Mouse (Mus musculus) gastrocnemius, adult 18-20 months (tissue): ENCODE data around the gene Atp2a3. TPM values are rescaled to one million over a fixed set of nuclear protein-coding genes. Genes with fewer than 3 reads are reported as not detected.

Experiments
- DNase-seq: peaks from one replicate; pipeline ENCODE4 v3.0.0; 2021; ENCODE audit warnings: low spot score
- microRNA-seq: library from miRNA; unstranded; fragments of <30 nt; microRNA quantifications from one replicate; pipeline ENCODE4 v1.2.0, GENCODE M21; 2021
- total RNA-seq, 2 experiments: library from RNA; stranded (reverse); gene quantifications; 2 replicates each; pipeline ENCODE4 v1.2.3; 2021

Gene Atp2a3
- total RNA-seq, 2 experiments from 2014 or later: 4.3 to 6.0 TPM

DNA sequence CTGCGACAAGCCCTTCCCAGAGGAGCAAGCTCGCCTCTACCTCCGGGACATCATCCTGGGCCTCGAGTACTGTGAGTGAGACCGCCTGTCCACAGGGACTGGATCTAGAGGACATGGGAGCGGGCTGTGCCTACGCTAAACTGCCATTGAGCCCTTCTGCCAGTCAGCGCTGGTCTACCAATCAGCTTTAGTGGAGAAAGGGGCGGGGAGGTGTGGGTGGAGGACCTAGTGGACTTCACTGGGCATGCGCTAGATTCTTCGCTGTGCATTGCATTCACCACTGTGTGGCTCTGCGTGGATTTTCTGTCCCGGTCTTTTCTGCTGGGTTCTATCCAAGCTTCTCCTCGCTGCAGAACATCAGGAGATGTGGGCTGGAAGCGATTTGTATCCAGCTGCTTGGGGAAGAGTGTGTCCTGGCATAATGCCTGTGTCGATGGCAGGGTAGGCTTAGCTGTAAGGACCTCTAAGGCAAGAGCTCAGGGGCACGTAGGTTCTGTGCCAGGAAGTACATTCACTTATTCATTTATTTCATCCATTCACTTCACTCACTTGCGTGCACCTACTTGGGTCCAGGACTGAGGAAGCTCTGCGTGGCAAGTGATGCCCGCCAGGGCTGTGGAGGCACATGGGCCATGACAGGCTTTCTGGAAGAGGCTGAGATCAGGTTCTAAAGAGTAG is 70.0 kb downstream of the Atp2a3 start:
- peak; percentile 88 for DNase-seq

- DNase-seq: no peak
These were observed 70.6 kb downstream of the Atp2a3 start for GRCm38 (mm10) chr11:73031536-73031935.

DNA sequence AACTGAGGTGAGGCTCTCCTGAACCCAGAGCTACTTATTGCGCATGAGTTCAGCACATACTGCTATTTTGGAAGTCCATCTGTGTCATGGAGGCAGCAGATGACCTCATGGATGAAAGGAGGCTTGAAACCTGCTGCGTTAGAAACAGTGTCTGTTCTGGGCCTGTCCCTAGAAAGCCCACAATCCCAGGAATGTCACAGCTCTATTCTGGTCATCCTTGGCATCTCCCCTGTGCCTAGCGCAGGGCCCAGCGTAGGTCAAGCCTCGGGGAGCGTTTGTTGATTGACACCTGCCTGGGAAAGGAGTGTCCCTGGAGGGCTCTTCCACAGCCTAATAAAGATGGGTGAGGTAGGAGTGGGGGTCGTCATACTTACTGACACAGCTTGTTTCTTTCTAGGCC is 75.1 kb downstream of the Atp2a3 start:
- DNase-seq: peak; percentile 52

DNA sequence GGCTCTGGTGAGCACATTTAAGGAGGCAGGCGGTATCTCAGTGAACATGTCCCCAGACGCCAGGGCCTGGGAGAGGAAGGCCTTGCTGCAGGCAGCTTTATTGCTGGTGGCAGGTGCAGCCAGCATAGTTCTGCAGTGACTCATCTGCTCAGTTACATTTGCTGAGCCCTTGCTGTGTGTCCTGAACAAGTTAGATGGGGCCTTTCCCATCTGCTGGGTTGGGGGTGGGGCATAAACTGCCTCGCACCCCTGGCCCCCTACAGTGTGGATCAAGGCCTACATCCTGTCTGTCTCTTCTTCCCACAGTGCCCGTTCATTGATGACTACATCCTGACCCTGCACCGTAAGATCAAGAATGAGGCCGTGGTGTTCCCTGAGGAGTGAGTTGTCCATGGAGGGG is 75.9 kb downstream of the Atp2a3 start:
- no peak for DNase-seq

DNA sequence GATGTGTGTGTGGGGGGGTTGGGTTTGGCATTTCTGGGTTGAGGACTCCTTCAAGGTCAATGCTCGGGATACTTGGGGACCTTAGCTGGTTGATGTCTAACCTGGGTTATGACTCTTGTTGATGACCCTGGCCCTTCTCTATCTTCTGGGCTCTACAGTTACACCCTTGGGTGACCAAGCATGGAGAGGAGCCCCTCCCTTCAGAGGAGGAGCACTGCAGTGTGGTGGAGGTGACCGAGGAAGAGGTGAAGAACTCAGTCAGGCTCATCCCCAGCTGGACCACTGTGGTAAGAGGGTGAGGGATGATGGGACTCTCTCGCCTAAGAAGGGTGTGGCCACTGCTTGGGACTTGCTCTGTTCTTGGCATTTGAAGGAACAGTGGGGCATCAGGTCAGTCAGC is 76.7 kb downstream of the Atp2a3 start:
- DNase-seq: no peak

GRCm38 (mm10) chr11:73039102-73039799 is 78.3 kb downstream of the Atp2a3 start:
- DNase-seq: peak; percentile 57

Small RNA genes lying within 50 kb of the gene (microRNA-seq; reads per million reads assigned to microRNA genes)
- not detected for gene Gm44467

Other genes starting within 250 kb of the Atp2a3 start
- gene Cyb5d2, start 165.0 kb upstream of the Atp2a3 start, total RNA-seq: 10 to 100 TPM; 22.1 to 25.1 TPM
- gene Zzef1, start 164.9 kb upstream of the Atp2a3 start, total RNA-seq: 10 to 100 TPM; 10.2 to 12.9 TPM
- under 1 TPM; 0.62 to 0.78 TPM for gene P2rx1, start 37.9 kb downstream of the Atp2a3 start, total RNA-seq
- gene Camkk1, start 57.8 kb downstream of the Atp2a3 start, total RNA-seq: under 1 TPM; 0.55 to 0.64 TPM
- gene Ncbp3, start 86.6 kb downstream of the Atp2a3 start, total RNA-seq: 1 to 10 TPM; 2.3 to 2.4 TPM
- gene Itgae, start 129.4 kb downstream of the Atp2a3 start, total RNA-seq: under 1 TPM in 1 of 2 experiments, not detected in 1; 0.12 TPM
- gene Haspin, start 177.1 kb downstream of the Atp2a3 start, total RNA-seq: under 1 TPM in 1 of 2 experiments, not detected in 1; 0.12 TPM
- gene P2rx5, start 199.3 kb downstream of the Atp2a3 start, total RNA-seq: 1 to 10 TPM; 8.1 to 8.4 TPM
- 10 to 100 TPM; 84.7 to 88.1 TPM for gene Emc6, start 215.9 kb downstream of the Atp2a3 start, total RNA-seq
- gene Tax1bp3, start 215.9 kb downstream of the Atp2a3 start, total RNA-seq: 10 to 100 TPM in 1 of 2 experiments, 1 to 10 TPM in 1; 7.8 to 12.0 TPM
- 1 to 10 TPM; 4.4 to 5.7 TPM for gene Ctns, start 237.9 kb downstream of the Atp2a3 start, total RNA-seq
- gene Shpk, start 238.3 kb downstream of the Atp2a3 start, total RNA-seq: under 1 TPM; 0.39 to 0.40 TPM